Mouse (Mus musculus) bone marrow macrophage, adult 2 months (primary cell): ENCODE data around the gene Gm21317. TPM values are rescaled to one million over a fixed set of nuclear protein-coding genes. Genes with fewer than 3 reads are reported as not detected.
"Not testable (repeated sequence)": the region's sequence is repeated elsewhere in the genome, so short reads cannot be mapped to it uniquely, and the experiment has no call there.

Experiments used
- H3K27ac ChIP-seq: 2 replicates; pipeline ENCODE4 v1.5.1; 2012; ENCODE audit warnings: low read depth, low read length; ENCODE audit not compliant: insufficient read depth
- H3K4me1 ChIP-seq: 2 replicates; pipeline ENCODE4 v1.6.1; 2012; ENCODE audit warnings: low read length; ENCODE audit not compliant: control insufficient read depth, insufficient read depth
- H3K4me3 ChIP-seq: 2 replicates; pipeline ENCODE4 v1.5.1; 2012; ENCODE audit warnings: mild to moderate bottlenecking, low read length, moderate library complexity; ENCODE audit not compliant: insufficient read depth
- polyA plus RNA-seq: library from polyadenylated mRNA; stranded (reverse); fragments of >200 nt; gene quantifications from 2 replicates; pipeline ENCODE4 v1.2.4, GENCODE M21; 2012; ENCODE audit not compliant: missing spikeins, insufficient read depth, insufficient read length

The Gm21317 gene
- polyA plus RNA-seq = not detected in 2 replicates

DNA sequence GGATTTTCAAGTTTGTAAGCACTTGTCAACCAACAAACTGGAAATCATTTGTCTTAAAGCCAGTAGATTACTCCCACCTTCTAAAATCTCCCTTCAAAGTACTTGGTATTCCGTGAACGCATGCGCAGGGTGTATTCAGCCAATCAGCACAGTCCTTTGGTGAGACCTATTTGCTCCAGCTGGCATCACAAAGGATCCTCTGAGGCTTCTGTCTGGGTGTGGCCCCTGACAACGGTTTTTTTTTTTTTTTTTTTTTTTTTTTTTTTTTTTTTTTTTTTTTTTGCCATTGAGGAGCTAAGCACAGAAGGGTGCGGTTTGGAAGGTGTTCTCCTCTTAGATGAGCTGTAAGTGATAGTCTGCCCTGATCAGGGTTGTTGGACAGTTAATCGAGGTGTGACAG lies at the start of gene Gm21317:
TSS of gene Gm21317 (plus strand) at position 301 of the 400 bp plus-strand sequence.
- not testable (repeated sequence) for H3K4me1 ChIP-seq, H3K27ac ChIP-seq, H3K4me3 ChIP-seq
